Mouse (Mus musculus) CD4-positive helper T cell, adult 2 months (primary cell): Measurements from ENCODE around the gene Prkab2.

Experiments
- DNase-seq: peaks from one replicate; pipeline ENCODE4 v3.0.0-alpha.2; 2012; ENCODE audit warnings: low read depth, missing footprints, low spot score

Prkab2 gene

DNA sequence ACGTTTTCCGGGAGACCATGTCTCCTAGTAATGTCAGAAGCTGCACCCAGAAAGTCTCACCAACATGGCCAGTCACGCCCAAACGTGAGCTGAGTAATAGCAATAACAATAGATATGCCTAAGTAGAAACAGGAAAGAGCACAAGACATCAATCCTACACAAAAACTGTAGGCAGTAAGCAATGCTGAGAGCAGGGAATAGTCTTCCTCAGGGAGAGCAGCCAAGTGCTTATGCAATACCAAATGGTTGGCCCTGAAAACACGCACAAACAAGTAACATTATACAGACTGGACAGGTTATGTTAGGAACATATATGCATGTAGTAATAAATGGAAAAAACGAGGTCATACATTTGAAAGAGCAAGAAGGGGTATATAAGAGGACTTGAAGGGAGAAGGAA, 8.5 kb upstream of the Prkab2 start:
- no peak for DNase-seq

- DNase-seq, result no peak
Measured at GRCm38 (mm10) chr3:97651604-97652003, 6.4 kb upstream of the Prkab2 start.

DNA sequence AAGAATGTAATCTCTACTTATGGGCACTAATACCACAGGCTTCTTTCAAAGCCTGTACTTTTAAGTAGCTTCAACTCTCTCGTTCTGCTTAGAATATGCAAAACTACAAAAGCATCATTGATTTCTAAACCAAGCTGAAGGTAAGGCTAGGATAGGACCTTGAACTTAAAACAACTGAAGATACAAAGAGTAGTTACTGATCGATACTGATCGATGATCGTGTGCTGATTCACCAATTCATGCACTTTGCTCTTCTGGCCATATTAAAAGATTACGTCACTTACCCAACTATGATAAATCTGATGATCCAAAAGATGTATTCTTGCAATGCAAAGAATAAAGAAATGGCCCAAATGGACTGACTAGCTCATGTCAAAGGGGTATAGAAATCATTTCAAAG, 4.2 kb upstream of the Prkab2 start:
- DNase-seq, result no peak

DNA sequence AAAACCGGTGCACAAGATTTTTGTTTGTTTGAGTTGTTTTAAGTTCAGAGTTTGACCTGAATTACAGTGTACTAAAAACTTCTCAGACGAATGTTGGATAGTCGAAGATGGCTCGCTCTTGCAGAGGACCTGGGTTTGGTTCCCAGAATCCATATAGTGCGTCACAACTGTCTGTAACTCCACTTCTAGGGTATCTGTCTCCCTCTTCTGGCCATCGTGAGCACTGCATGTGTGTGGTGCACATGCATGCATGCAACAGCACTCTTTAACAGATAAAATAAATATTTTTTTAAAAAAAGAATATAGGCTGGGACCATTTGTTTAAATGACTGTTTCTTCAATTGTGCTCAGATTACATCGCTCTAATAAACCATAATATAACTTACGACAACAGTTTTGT, 3.1 kb upstream of the Prkab2 start:
- DNase-seq, result peak; percentile 37

GRCm38 (mm10) chr3:97658426-97659193, 617 bp downstream of the Prkab2 start:
- DNase-seq, result no peak

DNA sequence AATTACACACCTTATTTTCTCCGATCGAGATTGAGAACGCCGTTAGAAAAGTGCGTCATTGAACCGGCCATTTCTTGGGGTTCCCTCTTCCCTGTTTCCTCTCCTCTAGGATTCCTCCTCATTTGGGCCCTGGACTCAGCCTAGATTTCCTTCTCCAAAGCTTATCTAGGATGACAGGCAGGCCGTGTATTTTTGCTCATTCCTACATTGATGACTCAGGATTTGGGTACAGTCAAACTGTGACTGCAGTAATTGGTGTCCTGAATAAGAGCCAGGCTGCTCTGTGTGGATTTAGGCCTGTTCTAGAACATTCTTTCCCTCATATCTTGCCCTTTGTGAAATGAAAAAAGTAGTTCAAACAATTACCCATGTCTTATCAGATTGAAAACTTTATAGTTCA, 1.8 kb downstream of the Prkab2 start:
- DNase-seq, result no peak

- peak; percentile 21 for DNase-seq
Measured at GRCm38 (mm10) chr3:97661206-97661605, 3.2 kb downstream of the Prkab2 start.

GRCm38 (mm10) chr3:97665525-97665924, 7.5 kb downstream of the Prkab2 start:
- no peak for DNase-seq

GRCm38 (mm10) chr3:97666154-97666553, 8.2 kb downstream of the Prkab2 start:
- DNase-seq, result no peak

DNA sequence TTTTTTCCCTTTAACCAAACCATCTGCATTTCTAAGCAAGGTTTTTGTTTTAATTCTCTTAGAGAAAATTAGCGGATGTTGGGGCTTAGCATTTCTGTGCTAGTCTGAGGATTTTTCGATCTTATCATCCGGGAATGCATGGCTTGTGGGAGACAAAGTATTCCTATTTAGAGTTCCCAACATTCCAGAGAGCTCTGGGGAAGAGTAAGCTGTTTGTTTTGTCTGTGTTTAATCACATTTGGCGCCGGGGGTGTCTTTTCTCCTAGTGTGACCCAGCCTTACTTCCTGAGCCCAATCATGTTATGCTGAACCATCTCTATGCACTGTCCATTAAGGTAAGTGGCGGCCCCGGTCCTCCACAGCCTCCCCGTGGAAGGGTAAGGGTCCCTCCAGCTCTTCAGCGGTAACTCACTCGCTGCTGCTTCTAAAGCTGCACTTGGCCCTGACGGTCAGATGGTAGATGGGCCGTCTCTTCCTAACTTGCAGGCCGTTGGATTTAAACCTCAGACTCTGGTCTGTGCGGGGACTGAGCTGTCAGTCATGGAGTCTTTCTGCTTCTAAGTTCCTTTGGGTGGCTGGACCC, 9.2 kb downstream of the Prkab2 start:
- DNase-seq, result no peak

DNA sequence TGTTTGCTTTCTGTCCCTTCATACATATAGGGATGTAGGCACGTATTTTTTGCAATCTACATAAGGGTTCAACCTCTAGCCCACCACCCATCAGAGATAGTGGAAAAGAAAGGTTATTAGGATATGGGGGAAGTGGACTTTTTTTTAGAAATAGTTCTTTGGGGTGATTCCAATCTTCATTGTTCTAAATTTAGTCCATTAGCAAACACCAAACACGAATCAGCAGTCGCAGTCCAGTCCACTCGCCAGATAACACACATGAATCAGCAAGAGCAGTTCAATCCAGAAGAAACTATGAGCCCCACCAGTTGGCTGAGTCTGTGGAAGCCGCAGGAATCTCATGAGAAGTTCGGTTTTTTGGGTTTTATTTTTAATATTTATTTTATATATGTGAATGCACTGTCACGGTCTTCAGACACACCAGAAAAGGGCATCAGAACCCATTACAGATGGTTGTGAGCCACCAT, 16.7 kb downstream of the Prkab2 start, which contains the start of gene Gm17651:
Gene Gm17651 (minus strand): TSS at position 51 of the 467 bp plus-strand sequence.
- no peak for DNase-seq

DNA sequence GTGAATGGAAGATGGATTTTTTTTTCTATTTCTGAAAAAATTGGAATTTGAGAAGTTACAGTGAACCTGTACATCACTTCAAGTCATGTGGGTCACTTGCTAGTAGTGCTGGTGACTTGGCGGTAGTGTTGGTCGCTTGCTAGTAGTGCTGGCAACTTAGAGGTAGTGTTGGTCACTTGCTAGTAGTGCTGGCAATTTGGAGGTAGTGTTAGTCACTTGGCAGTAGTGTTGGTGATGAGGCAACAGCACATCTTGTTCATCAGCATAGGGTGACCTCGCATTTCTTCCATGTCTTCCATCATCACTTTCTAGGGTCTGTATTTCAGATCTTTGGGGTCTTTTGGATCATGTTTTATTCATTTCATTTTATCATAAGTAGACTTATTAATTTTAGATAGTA, 18.1 kb downstream of the Prkab2 start:
- DNase-seq, result no peak

DNA sequence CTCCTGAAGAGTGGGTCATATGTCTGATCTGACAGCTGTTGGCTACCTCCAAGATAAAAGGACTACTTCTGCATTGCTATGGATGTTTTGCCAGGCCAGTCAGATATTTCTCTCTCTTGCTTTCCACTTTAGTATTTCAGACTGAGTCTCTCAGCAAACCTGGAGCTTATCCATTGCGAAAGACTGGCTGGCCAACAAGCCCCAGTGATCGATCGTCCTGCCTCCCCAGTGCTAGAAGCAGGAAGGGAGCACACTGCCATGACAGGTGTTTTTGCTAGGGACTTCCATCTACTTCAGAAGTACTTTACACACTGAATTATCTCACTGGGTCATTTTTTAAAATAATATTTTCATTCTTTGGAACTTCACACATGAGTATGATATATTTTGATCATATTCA, 20.4 kb downstream of the Prkab2 start:
- DNase-seq, result no peak

DNA sequence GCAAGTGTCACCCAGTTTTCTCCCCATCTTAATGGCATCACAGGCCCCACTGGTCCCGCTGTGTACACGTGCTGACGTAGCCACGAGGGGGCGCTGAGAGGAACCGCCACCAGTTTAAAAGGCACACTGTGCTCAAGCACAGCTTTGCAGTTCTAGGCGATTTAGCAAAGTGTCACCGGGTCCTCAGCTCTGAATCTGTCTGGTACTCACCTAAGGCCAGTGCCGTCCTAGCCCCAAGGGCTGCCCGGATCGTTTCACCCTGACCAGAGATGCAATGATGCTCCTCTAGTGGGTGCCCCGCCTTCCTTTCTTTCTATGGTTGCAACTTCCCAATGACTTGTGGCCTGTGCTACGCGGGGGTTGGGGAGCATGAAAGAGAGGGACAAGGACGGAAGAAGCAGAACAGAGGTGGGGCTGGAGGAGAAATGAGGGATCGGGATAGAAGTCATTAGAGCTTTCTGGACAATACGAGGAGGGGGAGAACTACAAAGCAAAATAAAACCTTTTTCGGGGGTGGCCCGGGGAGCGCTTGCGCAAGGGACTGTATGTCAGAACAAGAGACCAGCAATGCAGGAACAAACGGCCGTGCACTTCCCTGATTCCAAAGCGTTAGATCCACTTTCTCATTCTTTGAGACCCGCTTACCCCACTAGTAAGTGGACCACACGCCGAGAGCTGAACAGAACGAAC, 22.8 kb downstream of the Prkab2 start:
- DNase-seq, result peak; percentile 86

DNA sequence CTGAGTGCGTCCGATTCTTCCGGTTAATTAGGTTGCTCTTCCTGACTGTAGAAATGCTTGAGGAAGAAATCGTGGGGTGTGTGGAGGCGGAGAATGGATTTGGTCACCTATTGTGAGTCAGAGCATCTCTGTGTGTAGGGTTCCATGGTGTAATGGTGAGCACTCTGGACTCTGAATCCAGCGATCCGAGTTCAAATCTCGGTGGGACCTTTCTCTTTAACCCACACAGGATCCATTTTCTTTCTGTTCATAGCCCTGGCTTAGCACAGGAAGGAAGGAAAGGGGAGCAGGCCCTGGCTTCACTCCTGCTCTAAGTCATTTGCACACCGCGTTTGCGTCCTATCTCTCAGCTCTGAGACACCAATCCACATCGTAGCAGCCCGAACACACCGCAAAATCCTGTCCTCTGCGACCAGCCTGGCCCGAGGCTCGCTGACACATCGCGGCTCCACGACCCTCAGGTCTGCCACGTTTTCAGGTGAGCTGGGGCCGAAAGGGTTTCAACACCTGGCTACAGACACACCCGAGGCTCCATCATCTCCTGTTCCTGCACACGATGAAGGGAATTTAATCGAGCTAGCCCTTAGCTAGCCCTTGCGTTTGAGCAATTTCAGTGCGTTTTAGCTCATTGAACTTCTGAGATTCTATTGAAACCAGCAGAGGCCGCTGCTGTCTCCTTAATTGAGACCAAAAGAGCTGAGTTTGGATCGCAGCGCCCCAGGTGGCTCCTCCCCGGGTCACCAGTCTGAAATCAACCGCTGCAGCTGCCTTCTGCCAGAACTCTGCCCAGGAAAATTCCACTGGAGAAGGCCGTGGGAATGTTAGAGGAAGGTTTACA, 23.5 kb downstream of the Prkab2 start:
- peak; percentile 83 for DNase-seq

DNA sequence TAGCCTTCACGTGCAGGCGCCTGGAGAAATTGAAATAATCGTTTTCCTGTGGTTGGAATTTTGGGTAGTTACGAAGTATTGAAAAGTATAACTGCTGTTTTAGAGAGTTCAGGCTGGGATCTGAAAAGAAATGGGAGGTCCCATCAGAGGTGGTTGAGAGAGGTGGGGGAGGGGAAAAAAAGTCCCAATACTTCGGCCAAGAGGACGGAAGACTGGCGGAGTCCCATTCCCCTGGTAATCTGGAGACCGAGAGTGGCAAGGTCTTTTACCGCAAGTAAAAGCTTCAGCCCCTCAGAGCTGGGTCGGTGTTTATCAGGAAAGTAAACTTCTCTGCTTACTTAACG, 24.1 kb downstream of the Prkab2 start:
- no peak for DNase-seq

DNA sequence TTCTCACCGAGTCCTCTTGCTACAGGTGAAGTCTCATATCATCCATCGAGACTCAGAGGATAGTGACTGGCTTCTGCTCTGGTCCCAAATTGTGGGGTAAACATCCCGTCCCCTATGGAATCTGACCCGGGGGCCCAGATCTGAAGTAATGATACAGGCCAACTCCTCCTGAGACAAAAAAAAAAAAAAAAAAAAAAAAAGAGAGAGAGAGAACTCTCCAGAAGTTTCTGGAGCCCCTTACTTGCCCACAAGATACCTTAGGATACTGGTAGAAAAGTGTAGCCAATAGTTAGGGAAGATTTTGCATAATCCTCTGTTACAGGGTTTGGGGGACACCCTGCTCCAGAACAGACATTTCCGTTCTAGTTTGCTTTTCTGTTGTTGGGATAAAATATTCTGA, 24.6 kb downstream of the Prkab2 start:
- no peak for DNase-seq

DNA sequence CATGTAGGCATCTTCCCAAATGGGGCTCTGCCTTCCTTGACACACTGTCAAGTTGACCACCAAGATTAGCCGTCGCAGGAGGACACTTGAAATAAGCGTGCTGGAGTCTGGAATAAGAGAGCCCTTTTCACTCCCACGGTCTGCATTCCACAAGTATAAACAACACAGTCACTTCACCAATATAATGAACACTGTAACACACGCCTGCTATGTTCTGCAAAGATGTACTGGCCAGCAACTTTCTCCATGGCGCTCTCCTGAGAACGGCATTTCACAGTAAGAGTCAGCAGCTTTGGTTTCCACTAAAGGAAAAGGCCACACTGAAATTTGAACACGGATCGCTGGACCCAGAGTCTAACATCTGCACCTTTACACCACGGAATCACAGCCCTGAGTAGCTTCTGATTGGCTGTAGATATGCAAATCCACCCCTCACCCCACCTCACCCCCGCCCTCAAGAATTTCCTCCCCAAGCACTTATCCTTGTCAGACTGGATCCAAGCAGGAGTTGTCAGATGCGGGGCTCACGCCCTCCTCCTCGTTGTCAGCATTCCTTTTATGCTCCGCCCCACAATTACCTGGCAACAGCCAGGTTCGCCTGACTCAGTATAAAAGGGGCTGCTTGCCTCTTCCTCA, 25.7 kb downstream of the Prkab2 start:
- no peak for DNase-seq

- DNase-seq, result no peak
Measured at GRCm38 (mm10) chr3:97686372-97687117, 28.6 kb downstream of the Prkab2 start.

GRCm38 (mm10) chr3:97689289-97689688, 31.3 kb downstream of the Prkab2 start:
- no peak for DNase-seq

- no peak for DNase-seq
Measured at GRCm38 (mm10) chr3:97690590-97690989, 32.6 kb downstream of the Prkab2 start.
